Mouse (Mus musculus): ENCODE data around the gene Fads2.

DNA sequence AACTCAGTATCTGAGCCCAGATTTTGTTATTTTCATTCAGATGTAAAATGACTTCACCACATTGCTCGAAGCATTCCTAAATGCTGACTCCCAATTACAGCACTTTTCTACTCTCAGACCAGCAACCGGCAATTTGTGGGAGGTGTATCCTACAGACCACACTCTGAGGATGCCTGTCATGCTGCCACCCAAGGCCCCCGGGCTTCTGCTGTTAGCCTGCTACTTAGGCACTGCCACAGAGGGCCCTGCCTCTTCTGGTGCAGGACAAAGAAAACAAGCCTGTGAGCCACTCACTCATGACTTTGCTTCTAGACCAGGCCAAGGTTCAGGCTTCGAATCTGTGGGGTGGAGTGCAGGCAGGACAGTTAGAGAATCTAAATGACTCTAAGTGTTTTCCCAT is 11.4 kb upstream of the Fads2 start:
- no peak for TF ChIP-seq CTCF (IDR thresholded peaks at IDR 0.05 in 2 of 3, conservative IDR thresholded peaks at IDR 0.05 in 1 of 3; ENCODE audit: control insufficient read depth in 1 of 3, insufficient read depth in 1 of 3, low read depth in 2 of 3, low read length in 3 of 3, poor library complexity in 1 of 3, severe bottlenecking in 1 of 3)
- no peak for TF ChIP-seq JUND (IDR thresholded peaks at IDR 0.05; ENCODE audit: low read depth, low read length)
- TF ChIP-seq EP300 (IDR thresholded peaks at IDR 0.05; ENCODE audit: low read depth in 1 of 2, low read length in 2 of 2) = no peak
- TF ChIP-seq POLR2A (IDR thresholded peaks at IDR 0.05; ENCODE audit: control insufficient read depth in 1 of 2, insufficient read depth in 1 of 2, low read depth in 1 of 2, low read length in 2 of 2, poor library complexity in 1 of 2) = no peak
- TF ChIP-seq GATA1 (IDR thresholded peaks at IDR 0.05; ENCODE audit: low read depth, low read length) = no peak
- TF ChIP-seq MXI1 (IDR thresholded peaks at IDR 0.05; ENCODE audit: low read depth, low read length) = no peak
